Mouse (Mus musculus) kidney, adult 2 months (tissue): ENCODE measurements around the gene Olfr434. TPM values are rescaled to one million over a fixed set of nuclear protein-coding genes. Genes with fewer than 3 reads are reported as not detected.
"Not testable (repeated sequence)": the region's sequence is repeated elsewhere in the genome, so short reads cannot be mapped to it uniquely, and the experiment has no call there.

Experiments used
- DNase-seq: peaks from one replicate; pipeline ENCODE4 v3.0.0; 2021
- H3K27ac ChIP-seq: fragments of 200-500 bp; 2 replicates; pipeline ENCODE4 v1.5.1; 2012; ENCODE audit warnings: low read depth, low read length, control low read depth, inconsistent platforms; ENCODE audit not compliant: insufficient read depth
- H3K27me3 ChIP-seq: fragments of 200-500 bp; replicated peaks from 2 replicates; pipeline ENCODE4 v1.6.1; 2012; ENCODE audit warnings: mild to moderate bottlenecking, moderate library complexity, low read length, inconsistent platforms; ENCODE audit not compliant: control insufficient read depth, insufficient read depth
- H3K36me3 ChIP-seq: fragments of 200-500 bp; 2 replicates; pipeline ENCODE4 v1.6.1; 2012; ENCODE audit warnings: mild to moderate bottlenecking, moderate library complexity, low read length, inconsistent platforms; ENCODE audit not compliant: control insufficient read depth, insufficient read depth
- H3K4me1 ChIP-seq: fragments of 200-500 bp; 2 replicates; pipeline ENCODE4 v1.6.1; 2011; ENCODE audit warnings: low read length; ENCODE audit not compliant: control insufficient read depth, insufficient read depth
- H3K4me3 ChIP-seq: fragments of 200-500 bp; 2 replicates; pipeline ENCODE4 v1.5.1; 2011; ENCODE audit warnings: mild to moderate bottlenecking, low read depth, low read length, control low read depth; ENCODE audit not compliant: insufficient read depth
- CTCF ChIP-seq: fragments of 200-500 bp; conservative IDR thresholded peaks from 2 replicates; pipeline ENCODE4 v1.5.1; 2011; ENCODE audit warnings: low read depth, mild to moderate bottlenecking, control low read depth, low read length, moderate library complexity, mixed read lengths; ENCODE audit not compliant: insufficient read depth, insufficient read length
- POLR2A ChIP-seq: fragments of 200-500 bp; IDR thresholded peaks from one replicate; pipeline ENCODE4 v1.6.1; 2011; ENCODE audit warnings: low read depth, low read length, control low read depth
- WGBS: fragments of 180-500 bp; shearing (Covaris S2); methylation state at CpG from one replicate; pipeline ENCODE4 v1.1.7; 2018; 5-methylcytosine and 5-hydroxymethylcytosine counted together
- polyA plus RNA-seq: library from polyadenylated mRNA; depleted of rRNA; stranded (reverse); fragments of >200 nt; gene quantifications from 2 replicates; pipeline ENCODE4 v1.2.3, GENCODE M21; 2012

Olfr434 gene
- polyA plus RNA-seq, 1 experiment, result not detected

DNA sequence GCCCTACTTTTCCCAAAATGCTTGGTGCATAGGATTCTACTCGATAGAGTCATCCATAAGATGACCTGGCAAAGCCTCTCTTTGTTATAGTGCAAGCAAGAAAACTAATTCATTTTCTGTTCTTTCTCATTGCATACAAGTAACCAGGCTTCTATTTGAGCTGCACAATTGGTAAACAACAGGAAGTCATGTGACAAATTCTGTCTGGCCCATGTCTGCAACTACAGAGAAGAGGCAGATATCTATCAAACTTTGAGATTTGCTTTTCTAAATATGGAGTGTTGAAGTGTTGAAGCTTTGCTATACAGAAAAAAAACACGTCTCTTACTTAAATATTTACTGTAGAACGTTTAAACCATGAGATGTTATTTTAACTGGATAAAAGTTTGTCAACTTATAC, 14.7 kb upstream of the Olfr434 start:
- TF ChIP-seq CTCF, result no peak
- no peak for TF ChIP-seq POLR2A
- no peaks in the 10 kb centered on the region for H3K27me3 ChIP-seq
- no peak for DNase-seq
- H3K27ac ChIP-seq, result no peak overlapping the region
- no peak overlapping the region for H3K4me3 ChIP-seq
- 69% methylated on average over 3 of the region's 3 CpGs for WGBS
- H3K4me1 ChIP-seq, result no peaks in the 10 kb centered on the region
- H3K36me3 ChIP-seq, result no peaks in the 10 kb centered on the region

DNA sequence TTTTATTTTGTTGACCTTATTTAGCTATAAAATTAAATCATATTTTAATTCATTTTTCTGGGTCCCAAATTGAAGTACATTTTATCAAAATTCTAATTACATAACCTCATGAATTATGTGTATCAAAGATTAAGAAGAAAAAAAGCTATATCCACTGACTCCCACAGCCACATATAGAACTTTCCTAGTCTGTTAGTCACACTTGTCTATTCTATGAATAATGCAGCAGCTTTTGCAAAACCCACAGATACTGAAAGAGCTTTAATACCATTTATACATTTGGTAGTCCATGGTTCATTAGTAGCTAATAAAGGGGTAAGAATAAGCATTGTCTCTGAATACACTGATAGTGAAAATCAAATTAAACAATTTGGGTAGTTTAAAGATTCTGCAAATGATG, 10.0 kb upstream of the Olfr434 start:
- no peak for DNase-seq
- H3K27ac ChIP-seq, result no peak overlapping the region
- TF ChIP-seq CTCF (no peak), POLR2A (no peak)

DNA sequence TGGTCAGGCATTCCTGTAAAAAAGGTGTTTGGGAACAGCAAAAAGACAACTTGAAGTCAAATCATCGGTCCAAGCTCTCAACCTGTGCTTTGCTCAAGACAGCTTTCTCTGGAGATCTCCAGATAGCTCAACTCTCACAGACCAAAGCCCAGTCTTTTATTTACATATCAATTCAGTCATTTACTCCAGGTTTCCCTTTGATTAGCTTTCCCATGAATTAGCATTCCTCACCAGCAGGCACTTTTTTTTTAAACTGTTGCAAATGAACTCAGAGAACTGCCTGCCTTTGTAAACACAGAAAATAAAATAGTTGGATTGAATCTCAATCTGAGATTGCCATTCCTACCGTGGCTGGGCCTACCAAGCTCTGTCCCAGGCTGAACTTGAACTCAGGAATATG, 7.5 kb upstream of the Olfr434 start:
- Histone ChIP-seq H3K4me1 (no peaks in the 10 kb centered on the region), H3K27me3 (no peaks in the 10 kb centered on the region), H3K27ac (no peak overlapping the region), H3K36me3 (no peaks in the 10 kb centered on the region), H3K4me3 (no peak overlapping the region)
- 36% methylated on average over 2 of the region's 2 CpGs for WGBS
- TF ChIP-seq CTCF (no peak), POLR2A (no peak)
- DNase-seq, result no peak

More for the DNA sequence above, 10.0 kb upstream of the Olfr434 start:
- no peaks in the 10 kb centered on the region for H3K27me3 ChIP-seq
- no peaks in the 10 kb centered on the region for H3K36me3 ChIP-seq
- H3K4me1 ChIP-seq, result no peaks in the 10 kb centered on the region
- no peak overlapping the region for H3K4me3 ChIP-seq

DNA sequence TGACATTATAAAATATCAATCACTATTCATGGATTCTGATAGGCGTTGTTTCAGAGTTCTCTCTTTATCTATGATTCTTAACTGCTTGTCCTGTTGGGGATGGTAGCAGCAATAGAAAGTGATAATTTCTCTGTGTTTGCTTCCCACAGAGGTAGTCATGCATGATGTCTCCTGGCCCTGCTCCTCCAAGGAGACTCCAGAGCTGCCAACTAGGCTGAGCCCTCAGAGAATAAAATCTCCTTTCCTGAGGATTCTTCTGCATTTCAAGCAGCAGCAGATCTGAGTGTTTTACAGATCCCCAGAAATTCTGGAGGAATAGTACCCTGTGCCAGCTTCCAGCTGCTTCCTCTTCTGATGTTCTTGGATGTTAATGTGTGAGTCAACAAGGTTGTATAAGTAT, 18.4 kb downstream of the Olfr434 start, which contains the start of gene Olfr47:
Gene Olfr47, plus strand, starts transcription at position 275 of the 400 bp plus-strand sequence.
- H3K36me3 ChIP-seq, H3K4me3 ChIP-seq, H3K4me1 ChIP-seq, H3K27ac ChIP-seq, DNase-seq, H3K27me3 ChIP-seq: not testable (repeated sequence)
- 91% methylated on average over 1 of the region's 1 CpGs for WGBS

DNA sequence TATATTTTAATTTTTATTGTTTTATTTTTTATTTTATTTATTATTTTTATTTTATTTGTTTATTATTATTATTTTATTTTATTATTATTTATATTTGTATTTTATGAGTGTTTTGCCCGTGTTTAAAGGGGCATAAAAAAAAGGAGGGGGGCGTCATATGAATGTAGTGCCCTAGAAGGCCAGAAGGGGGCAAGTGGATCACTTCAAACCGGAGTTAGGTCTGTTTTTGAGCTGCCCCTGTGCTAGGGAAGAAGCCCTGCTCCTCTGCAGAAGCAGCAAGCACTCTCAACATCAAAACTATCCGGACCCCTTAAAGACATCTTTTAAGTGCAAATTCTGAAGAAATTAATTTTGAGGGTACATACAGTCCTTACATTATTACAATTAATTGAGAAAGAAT, 29.2 kb downstream of the Olfr434 start:
- Histone ChIP-seq H3K4me1 (no peaks in the 10 kb centered on the region), H3K4me3 (no peak overlapping the region), H3K36me3 (no peaks in the 10 kb centered on the region), H3K27me3 (no peaks in the 10 kb centered on the region), H3K27ac (no peak overlapping the region)
- TF ChIP-seq CTCF, result peak; percentile 32; the same call in 1 of the 2 replicates
- no peak for TF ChIP-seq POLR2A
- DNase-seq, result peak; percentile 12
- 19% methylated on average over 4 of the region's 4 CpGs for WGBS

DNA sequence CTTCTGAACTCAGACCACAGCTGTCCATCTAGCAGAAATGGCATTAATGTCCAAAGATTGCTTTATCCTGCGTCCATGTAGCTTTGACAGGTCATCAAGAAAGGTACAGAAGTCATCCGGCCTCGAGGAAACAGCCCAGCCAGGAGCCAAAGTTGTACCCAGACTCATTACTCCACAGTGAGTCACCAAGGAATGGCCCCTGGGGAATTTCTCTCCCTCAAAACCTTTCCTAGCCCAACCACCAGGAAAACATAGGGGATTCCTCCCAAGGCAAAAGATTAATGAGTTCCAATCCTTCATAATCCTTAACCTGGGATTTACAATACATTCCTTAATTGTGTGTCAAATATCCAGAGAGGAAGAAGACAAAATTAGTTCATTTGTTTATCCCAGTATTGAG, 34.6 kb downstream of the Olfr434 start:
- Histone ChIP-seq H3K4me3 (no peak overlapping the region), H3K27ac (no peak overlapping the region), H3K36me3 (no peaks in the 10 kb centered on the region), H3K27me3 (no peaks in the 10 kb centered on the region; the same call in 1 of the 2 replicates), H3K4me1 (no peaks in the 10 kb centered on the region)
- no peak for DNase-seq
- TF ChIP-seq POLR2A, result no peak
- TF ChIP-seq CTCF, result no peak
- 40% methylated on average over 3 of the region's 3 CpGs for WGBS

DNA sequence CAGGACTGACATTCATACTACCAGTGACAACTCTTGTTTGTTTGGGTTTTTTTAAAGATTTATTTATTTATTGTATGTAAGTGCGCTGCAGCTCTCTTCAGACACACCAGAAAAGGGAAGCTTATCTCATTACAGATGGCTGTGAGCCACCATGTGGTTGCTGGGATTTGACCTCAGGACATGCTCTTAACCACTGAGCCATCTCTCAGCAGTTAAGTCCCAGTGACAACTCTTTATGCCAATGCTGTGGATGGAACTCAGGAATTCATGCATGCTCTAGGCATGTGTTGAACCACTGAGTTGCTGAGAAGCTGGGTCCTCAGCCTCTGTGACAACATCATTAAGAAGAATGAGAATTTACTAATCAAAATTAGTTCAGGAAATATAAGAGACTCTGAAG, 40.2 kb downstream of the Olfr434 start:
- TF ChIP-seq POLR2A (no peak), CTCF (no peak)
- Histone ChIP-seq H3K36me3 (no peaks in the 10 kb centered on the region), H3K27me3 (no peaks in the 10 kb centered on the region), H3K4me1 (no peaks in the 10 kb centered on the region; the same call in 1 of the 2 replicates), H3K4me3 (no peak overlapping the region), H3K27ac (no peak overlapping the region)
- WGBS, result 88% methylated on average over 1 of the region's 1 CpGs
- DNase-seq, result no peak

DNA sequence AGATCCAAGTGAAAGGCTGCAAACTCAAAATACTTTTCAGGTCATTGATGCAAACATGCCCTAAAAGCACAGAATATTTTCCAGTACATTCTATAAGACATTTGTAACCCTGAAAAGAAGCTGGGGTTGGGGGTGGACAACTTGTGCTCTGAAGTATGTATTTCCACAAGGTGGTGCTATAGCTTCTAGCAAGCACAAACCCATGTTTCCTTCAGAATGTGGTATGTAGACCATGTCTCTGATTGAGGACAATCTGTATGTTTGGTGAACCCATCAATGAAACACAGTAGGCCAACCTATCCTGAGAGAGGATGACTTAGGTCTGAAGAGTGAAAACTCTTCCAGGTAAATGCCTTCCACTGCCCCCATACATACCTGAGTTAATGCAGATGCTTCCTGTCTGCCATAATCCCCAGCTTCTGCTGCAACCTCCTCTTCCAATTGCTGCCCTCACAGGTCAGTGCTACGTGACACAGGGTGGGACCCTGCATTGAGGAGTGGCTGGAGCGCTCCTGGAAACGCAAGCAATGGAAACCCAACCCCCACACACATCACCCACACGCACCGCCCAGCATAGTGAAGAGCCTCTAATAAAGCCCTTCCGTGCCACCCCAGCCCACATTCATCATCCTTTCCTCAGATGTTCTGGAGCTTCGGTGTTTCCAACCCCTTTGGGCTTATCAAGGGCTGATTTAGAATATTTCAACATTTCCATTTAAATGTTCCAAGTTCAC, 41.5 kb downstream of the Olfr434 start:
- peak; percentile 54 for DNase-seq
- Histone ChIP-seq H3K4me3 (no peak overlapping the region), H3K27ac (no peak overlapping the region), H3K27me3 (no peaks in the 10 kb centered on the region), H3K4me1 (no peaks in the 10 kb centered on the region; the same call in 1 of the 2 replicates), H3K36me3 (no peaks in the 10 kb centered on the region)
- TF ChIP-seq CTCF, result peak; percentile 34
- no peak for TF ChIP-seq POLR2A
- 50% methylated on average over 7 of the region's 7 CpGs for WGBS
